Mouse (Mus musculus) megakaryocyte, embryonic 14.5 days (primary cell): ENCODE results near the gene Cdk4.

Source experiments
- FLI1 ChIP-seq: IDR thresholded peaks from 2 replicates; pipeline ENCODE4 v1.6.1; 2012; ENCODE audit warnings: low read length, inconsistent platforms, mixed read lengths
- GATA1 ChIP-seq: IDR thresholded peaks from 3 replicates; pipeline ENCODE4 v1.6.1; 2012; ENCODE audit warnings: mixed read lengths, low read length, inconsistent platforms, borderline replicate concordance

DNA sequence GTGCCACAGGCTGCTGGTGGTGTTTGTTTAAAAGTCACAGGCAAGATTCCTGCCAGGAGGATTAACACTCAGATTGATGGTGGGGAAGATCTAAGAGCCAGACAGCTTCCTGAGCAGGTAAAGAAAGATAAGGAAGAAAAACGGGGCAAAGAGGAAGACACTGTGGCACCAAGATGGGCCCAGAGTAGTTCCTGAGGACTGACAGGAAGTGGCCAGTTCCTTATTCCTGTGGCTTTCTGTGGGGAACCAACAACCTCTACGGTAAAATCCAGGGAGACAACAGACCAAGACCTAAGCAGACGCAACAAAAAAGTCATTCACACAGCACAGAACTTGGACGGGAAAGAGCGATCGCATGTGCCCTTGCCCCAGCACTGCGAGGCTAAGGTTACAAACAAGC lies 40.3 kb downstream of the Cdk4 start:
- no peak for TF ChIP-seq GATA1
- no peak for TF ChIP-seq FLI1
